Mouse (Mus musculus): Measurements from ENCODE around the gene Rabepk. TPM values are rescaled to one million over a fixed set of nuclear protein-coding genes. Genes with fewer than 3 reads are reported as not detected.
A peak's percentile ranks its signal among the peaks of the same experiment; 100 is the strongest.
"Not testable (repeated sequence)": the region's sequence is repeated elsewhere in the genome, so short reads cannot be mapped to it uniquely, and the experiment has no call there.

Gene Rabepk
- 9.6 and 16.7 TPM in 2 replicates for polyA plus RNA-seq (2012)

DNA sequence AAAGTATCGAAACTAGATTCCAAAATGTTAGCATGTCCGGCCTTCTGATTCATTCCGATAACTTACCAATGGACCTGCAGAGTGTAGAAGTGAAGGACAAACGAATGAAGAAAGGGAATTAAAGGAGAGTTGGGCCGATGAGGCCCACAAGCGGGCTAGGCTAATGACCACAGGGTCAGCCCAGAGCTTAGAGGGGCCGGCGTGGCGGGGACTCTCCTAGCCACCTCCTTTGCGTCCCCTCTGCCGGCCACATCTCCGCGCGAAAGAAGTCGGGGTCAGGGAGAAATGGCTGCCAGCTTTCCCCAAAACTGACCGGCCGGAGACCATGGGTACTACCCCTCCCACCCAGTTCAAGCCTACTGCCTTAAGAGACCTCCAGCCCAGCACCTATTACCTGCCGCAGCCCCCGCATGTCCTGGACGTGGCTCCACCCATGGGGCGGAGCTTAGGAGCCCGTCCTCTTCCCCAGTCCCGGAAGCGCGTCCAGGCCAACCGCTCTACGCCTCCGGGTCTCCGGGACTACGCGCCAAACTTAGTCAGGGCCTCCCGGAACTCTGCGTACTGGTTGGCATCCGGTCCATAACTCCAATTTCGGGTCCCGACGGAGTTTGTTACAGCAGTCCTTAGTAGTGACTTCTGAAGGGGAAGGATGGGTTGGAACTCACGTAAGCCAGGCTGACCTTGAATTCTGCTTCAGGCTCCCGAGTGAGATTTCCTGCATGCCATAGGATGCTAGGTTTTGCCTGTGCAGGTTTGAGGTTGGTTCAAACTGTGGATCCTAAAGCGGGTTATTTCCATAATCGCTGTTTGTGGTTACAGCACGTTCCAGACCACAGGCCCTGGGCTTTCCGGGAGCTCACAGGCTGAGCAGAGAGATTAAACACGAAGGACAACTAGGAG is at the start of gene Rabepk:
Gene Rabepk, minus strand, starts transcription at position 556 of the 900 bp plus-strand sequence.
- TF ChIP-seq GATA1 (IDR thresholded peaks at IDR 0.05; ENCODE audit: low read length), result no peak

DNA sequence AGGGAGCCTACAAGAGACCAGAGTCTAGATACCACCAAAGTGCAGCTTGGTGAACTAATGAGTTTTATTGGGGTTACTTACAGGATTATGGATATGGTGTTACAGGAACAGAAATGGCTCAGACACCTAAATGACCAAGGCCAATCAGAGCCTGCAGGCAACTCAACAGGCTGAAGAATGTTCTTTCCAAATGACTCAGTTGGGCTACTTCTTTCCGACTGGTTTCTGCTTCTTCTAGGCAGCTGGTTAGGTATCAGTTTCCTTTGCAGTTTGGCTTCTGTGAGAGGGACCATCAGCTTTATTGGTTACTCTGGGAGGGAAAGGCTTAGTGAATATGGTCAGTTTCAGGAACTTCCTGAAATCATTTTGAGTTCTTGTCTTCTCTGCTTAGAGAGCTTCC is 48.0 kb upstream of the Rabepk start:
- no peak for TF ChIP-seq GATA1 (IDR thresholded peaks at IDR 0.05; ENCODE audit: low read length)

DNA sequence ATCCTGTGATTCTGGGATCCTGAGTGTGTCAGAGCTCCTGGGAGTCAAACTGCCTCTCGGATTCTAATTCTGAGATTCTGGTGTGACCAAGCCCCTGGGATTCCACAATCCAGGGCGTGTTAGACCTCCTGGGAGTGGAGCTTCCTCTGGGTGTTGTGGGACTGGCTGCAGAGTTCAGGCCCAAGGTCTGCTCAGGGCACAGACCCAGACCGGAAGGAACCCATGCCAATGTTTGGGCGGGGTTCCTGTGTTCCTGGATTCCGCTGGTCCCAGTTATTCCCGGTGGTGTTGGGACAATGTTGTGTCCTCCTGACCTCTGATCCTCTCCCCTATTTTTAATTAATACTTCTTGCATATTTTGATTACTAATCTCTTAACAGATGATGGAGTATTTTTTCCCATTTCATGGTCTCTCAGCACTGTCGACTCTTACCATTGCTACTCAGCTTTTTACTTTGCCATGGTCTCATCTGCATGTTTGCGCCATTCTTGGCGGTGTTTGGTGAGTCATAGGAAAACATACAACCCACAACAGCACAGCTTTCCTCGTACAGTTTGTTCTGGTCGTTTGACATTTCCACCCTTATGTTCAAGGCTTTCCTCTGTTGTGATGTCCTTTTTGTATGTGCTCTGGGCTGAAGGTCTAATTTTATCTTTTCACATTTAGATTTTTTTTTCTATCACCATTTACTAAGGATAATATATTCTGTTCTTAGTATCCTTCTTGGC is 43.7 kb upstream of the Rabepk start:
- no peak for TF ChIP-seq GATA1 (IDR thresholded peaks at IDR 0.05; ENCODE audit: low read length)

DNA sequence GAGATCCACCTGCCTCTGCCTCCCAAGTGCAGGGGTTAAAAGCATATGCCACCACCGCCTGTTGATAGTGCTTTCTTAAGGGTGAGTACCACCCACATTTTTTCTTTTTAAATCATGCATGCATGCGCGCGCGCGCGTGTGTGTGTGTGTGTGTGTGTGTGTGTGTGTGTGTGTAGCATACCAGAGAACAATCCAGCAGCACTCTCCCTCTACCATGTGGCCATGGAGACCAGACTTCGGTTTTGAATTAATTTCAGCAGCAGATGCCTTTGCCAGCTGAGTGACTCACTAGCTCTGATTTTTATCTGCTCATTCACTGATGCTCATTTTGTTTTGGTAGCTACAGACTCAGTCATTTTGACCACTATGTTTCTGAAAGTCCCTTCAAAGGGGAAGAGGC is 42.0 kb upstream of the Rabepk start:
- TF ChIP-seq GATA1 (IDR thresholded peaks at IDR 0.05; ENCODE audit: low read length), result no peak

DNA sequence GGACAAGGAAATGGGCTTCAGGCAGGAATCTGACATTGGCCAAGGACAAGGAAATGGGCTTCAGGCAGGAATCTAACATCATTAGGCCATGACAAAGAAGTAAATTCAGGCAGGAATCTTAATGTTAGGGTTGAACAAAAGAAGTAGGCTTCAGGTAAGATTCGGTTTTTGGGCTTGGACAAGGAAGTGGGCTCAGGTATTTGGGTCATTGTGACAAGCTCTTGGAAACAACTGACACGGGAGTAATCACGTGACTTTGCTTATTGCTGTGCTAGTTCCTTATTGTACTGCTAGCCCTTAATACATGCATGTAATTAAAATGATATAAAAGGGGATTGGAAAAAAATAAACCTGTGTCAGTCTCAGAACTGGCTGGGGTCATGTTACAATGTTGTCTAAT is 36.0 kb upstream of the Rabepk start:
- no peak for TF ChIP-seq GATA1 (IDR thresholded peaks at IDR 0.05; ENCODE audit: low read length)

DNA sequence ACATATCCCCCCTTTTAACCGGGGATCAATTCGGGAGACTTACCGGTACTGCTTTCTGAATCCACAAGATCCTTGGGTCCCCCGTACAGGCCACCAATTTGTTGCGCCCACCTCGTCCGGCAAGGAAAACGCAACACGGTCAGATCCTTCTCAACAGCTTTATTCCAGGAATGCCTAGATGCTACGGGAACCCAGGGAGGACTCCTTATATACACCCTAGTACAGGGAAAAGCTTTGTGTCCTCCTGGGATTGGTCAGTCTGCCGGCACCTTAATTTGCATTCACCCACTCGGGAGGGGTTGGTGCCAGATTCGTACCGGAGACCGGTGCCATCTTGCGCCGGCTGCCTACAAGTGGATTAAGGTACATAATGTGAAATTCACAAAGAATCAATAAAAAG is 33.9 kb upstream of the Rabepk start:
- TF ChIP-seq GATA1 (IDR thresholded peaks at IDR 0.05; ENCODE audit: low read length), result no peak

DNA sequence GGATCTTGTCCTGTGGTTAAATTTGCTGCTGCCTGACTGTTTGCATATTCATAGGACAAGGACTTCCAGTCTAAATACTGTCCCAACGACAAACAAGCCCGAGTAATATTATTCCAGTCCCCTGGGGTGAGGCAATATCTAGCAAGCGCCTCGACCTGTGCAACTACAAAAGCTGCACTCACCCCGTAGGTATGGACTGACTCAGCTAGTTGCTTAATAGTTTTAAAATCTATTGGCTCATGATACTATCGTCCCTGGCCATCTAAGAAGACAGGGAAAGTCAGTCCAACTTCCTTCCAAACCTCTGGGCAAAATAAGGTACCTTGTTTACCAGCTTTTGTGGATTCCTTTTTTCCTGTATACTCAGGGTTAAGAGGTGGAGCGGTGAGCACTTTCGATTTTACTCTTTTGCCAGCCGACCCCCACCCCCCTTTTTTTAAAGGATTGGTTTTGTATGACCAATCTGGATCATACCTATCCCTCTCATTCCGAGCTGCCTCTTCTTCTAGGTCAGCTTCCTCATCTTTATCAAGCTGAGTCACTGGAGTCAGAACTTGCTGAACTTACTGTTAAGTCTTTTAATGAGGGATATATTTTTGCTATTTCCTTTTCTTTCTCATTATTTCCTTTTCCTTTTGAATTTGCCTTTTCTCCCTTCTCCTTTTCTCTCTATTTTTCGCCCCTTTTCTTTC is 33.2 kb upstream of the Rabepk start, which contains the start of gene Gm34653:
Gene Gm34653, plus strand, starts transcription at position 242 of the 692 bp plus-strand sequence.
- TF ChIP-seq GATA1 (IDR thresholded peaks at IDR 0.05; ENCODE audit: low read length), result not testable (repeated sequence)

DNA sequence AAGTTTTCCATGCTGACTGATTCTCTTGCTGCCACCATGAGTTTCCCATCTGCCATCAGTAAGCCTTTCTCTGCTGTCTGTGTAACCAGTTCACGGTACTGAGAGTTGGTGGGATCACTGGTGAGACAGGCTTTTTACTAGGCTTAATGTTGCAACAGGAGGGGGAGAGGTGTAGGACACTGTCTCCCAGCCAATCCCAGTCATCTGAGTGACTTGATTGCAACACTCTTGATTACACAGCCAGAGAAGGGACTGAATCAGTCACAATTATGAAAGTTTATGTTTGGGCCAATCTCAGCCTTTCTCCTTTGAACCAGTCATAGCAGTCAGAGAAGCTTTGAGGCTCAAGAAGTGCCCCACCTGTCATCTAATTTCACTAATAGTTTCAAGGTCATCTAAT is 28.3 kb upstream of the Rabepk start:
- no peak for TF ChIP-seq GATA1 (IDR thresholded peaks at IDR 0.05; ENCODE audit: low read length)

DNA sequence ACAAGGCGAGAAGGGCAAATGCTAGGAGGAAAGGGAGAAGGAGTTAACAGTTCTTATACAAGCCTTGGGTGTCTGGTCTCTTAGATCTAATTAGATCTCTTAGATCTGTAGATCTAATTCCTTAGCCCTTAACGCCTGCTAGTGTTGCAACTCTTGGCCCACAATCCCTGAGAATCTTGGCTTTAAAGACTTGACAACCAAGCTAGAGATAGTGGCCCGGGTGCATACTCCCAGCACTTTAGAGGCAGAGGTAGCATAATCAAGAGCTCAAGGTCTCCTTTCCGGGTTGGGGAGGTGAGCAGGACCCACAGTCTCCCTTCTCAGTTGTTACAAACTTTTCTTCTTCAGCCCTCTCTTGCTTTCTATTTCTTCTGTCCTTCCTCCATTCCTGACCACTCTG is 27.9 kb upstream of the Rabepk start:
- TF ChIP-seq GATA1 (IDR thresholded peaks at IDR 0.05; ENCODE audit: low read length), result no peak

DNA sequence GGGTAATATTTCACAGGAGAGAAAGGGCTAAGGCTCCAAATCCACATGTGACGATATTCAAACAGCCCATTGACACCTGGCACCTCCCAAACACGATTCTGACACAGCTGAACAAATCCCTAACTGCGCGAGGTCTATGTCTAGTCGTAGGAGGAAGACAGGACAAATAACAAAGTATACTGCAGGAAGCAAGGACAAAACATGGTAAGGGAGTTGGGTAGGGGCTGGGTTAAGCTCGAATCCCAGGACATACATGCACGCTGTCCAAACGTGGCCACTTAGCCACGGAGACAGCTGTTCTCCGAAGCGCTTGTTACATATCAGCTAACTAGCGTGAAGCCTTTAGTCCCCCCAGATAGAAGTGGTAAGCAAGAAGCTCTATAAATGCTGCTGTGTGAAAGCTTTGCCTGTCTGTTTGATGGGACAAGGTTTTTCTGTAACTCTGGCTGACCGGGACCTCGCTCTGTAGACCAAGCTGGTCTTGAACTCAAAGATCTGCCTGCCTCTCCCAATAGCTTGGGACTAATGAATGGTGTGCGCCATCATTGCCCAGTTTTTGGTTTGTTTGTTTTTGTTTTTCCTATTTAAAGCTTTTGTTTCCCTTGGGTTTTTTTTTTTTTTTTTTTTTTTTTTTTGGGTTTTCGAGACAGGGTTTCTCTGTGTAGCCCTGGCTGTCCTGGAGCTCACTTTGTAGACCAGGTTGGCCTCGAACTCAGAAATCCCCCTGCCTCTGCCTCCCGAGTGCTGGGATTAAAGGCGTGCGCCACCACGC is 26.9 kb upstream of the Rabepk start:
- TF ChIP-seq GATA1 (IDR thresholded peaks at IDR 0.05; ENCODE audit: low read length), result no peak

DNA sequence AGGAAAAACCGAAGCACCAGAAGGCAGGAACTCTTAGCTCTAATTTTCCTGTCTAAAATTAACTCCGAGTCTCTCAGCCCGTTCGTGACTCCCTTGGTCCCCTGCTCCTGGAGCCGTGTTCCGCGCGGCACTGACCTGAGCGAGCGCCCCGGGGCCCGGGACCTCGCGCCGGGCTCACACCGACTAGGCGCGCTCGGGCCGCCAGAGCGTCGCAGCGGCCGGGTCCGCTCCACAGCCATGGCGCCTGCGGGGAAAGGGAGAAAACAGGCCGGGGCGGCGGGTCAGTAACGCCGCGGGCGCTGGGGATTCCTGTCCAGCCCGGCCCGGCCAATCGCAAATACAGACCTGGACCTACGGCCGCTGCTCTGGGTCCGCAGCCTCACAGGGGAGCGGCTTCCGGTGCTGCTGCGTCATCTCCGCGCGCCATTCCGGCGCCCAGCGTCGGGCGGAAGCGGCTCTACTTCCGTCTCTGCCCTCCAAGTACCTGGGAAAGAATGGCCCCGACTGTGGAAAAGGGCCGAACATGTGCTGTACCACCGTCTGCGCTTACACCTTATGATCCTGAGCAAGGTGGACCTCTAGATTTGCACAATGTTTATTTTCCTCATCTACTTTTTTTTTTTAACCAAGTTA is 26.2 kb upstream of the Rabepk start, which contains the start of gene Fbxw2:
Gene Fbxw2, minus strand, starts transcription at position 485 of the 633 bp plus-strand sequence.
- TF ChIP-seq GATA1 (IDR thresholded peaks at IDR 0.05; ENCODE audit: low read length), result no peak

DNA sequence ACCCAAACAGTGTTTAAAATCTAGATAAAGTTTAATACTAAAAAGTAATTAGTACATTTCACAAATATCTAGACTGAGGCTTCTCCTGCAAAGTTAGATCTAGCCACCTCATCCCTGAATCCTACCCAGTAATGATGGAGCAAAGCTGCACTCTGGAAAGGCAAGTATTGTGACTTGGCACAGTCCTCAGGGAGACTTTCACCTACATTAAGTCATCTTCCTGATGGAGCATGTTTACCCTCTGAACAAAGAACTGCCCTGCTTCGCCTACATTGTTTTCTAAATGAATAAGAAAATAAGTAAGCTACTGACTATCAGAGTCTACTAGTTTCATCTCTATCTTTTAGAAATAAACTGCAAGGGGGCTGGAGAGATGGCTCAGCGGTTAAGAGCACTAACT is 18.8 kb upstream of the Rabepk start:
- no peak for TF ChIP-seq GATA1 (IDR thresholded peaks at IDR 0.05; ENCODE audit: low read length)

DNA sequence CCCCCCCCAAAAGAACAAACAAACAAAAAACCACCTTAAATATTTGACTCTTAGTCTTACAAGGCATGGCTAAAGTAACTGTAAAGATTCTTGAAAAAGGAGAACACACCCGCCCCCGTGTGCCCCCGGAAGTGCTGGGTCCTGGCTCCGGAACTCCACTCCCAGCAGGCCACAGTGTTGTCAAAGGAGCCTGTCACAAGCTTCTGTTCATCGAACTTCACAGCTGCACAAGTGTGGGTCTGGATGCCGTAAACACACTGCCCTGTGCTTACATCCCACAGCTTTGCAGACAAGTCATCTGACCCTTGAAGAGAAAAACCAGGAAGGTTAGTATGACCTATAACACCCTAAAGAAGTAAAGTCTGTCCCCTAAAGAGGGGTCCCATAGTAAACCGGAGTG is 13.0 kb upstream of the Rabepk start:
- no peak for TF ChIP-seq GATA1 (IDR thresholded peaks at IDR 0.05; ENCODE audit: low read length)

DNA sequence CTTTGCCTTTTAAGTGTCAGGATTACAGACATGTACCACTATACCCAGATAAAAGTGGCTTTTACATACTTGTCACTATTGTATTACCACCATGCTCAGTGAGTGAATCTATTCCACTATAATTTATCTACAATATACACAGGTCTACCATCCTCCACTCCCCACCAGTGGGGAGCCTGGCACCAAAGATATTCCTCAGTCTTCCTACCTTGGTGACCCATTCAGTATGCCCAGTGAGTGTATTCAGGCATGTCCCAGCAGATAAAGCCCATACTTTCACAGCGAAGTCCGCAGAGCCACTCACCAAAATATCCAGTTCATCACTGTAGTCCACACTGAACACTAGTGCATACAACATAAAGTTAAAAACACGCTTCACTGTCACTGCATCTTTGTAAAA is 11.1 kb upstream of the Rabepk start:
- TF ChIP-seq GATA1 (IDR thresholded peaks at IDR 0.05; ENCODE audit: low read length), result no peak

DNA sequence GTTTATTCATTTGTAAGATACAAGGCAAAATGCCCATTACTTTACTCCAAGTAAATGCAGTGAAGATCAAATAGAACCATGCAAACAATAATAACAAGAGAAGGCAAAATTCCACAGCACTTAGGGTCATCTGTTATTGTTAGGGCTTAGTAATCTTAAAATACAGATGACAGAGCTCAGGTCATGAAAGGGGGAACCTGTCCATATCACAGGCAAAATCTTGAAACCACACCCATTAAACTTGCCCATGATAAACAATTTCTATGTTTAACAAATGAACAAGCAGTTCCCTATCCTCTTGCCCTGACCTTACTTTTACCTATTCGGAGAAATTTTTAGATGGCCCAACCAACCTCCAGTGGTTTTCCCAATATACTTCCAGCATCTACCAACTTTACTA is 9.9 kb upstream of the Rabepk start:
- TF ChIP-seq GATA1 (IDR thresholded peaks at IDR 0.05; ENCODE audit: low read length), result peak; percentile 15
